Mouse (Mus musculus) heart, postnatal 0 days (tissue): ENCODE measurements at regions not wholly inside any gene's neighbourhood (a gene's known extent, or its start where the extent isn't known, plus 50 kb on each side); places are given as distances from the start of the nearest gene placed in this dataset.

Source experiments
- CTCF ChIP-seq: IDR thresholded peaks from 2 replicates; pipeline ENCODE4 v1.5.1; 2016; ENCODE audit warnings: antibody characterized with exemption, control low read depth, low read depth
- EP300 ChIP-seq: IDR thresholded peaks from 2 replicates; pipeline ENCODE4 v1.6.1; 2016; ENCODE audit warnings: antibody characterized with exemption, low read depth

DNA sequence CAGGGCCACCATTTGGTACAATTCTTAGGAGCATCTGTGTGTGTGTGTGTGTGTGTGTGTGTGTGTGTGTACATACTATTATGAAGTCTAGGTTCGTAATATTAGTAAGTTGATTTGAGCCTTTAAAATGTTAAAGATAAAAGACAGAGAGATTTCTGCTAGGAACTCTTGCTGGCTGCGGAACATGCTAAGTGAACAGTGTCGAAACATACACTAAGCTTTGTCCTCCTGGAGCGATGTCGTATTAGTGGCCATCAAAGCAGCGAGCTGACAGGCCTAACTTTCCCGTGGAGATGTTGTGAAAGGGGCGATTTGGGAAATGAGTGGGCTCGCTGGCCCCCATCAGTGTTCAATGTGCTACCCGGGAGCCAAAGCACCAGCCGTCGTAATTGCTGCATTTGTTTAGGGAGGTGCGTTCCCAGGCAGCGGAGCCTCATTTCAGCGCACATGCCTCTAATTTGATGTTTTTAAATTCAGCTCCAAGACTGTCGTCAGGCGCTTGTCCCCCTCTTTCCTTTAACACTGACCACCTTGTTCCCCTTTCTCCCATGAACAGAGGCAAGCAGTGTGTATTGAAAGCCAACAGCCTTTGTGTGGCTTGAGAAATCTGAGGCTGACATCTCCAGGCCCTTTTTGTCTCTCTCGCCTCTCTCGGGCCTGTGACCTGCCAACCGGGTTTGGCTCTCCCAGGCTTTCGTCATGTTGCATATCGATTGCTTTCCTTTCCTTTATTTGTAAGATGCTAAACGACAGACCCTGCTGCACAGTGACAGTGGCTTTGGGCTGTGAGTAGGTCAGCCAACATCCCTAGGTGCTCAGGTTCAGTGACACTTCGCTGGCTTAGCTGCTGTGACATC lies 426.3 kb downstream of the Sorl1 start:
- TF ChIP-seq EP300 (no peak), CTCF (no peak)
